Mouse (Mus musculus): Measurements from ENCODE around the gene Slc19a2. TPM values are rescaled to one million over a fixed set of nuclear protein-coding genes. Genes with fewer than 3 reads are reported as not detected.

Slc19a2 gene
- polyA plus RNA-seq (2015; fragmentation: Illumina TruSeq; extraction: RNeasy Lipid Tissue Mini Kit (QIAGEN cat#74804); ENCODE audit: insufficient read depth, low replicate concordance): 3.9 TPM

DNA sequence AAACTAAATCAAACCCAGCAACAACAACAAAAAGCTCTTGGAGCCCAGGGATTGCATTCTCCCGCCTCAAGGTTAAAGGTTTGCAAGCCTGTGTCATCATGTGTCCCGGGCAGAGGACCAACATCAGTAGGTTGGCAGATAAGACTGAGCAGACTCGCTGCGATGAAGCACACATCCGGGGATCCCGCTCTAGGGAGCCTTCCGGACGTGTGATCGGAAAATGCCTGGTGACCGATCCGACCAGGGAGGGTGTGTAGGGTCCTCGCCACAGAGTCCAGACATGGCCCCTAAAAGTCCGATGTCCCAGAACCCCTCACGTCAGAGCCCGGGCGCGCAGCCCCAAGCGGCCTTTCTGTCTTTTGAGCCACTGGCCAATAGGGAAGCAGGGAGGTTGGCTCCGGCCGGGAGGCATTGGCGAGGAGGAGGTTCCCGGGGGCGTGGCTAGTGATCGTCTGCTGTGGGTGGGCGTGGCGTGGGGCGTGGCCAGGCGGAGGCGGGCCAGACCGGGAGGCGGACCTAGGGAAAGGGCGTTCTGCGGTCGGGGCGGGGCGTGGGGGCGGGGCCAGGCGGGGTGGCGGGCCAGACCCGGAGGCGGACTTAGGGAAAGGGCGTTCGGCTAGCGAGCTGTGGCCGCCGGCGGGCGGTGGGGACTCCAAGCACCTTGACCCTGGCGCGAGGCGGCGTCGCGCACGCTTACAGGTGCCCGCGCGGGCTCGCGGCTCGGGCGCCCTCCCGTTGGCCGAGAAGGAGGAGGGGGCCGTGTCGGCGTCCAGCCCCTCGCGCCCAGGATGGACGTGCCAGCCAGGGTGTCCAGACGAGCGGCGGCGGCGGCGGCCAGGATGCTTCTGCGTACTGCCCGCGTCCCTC is at the start of gene Slc19a2:
TSS of gene Slc19a2 (plus strand) at position 582 of the 867 bp plus-strand sequence.

DNA sequence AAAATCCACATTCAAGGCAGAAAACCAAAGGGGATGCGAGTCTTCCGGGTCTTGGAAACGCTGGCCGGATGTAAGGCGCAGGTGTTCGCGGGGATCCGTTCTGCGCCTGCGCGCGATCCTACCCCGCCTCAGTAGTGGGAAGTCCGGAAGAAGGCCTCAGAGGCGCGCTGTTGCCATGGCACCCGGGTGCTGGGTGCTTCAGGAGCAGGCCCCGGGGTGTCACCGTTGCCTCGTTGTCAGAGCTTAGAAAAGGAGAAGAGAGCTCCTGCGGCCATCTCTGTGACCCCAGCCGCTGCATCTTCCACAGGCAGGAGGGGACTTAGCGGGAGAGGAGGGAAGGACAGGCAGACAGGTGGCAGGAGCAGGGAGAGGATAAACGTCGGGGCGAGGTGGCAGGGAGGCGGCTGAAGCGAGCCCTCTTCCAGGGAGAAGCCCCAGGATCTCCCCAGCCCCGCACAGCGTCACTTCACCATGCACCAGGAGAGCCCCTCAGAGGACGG is 26.7 kb downstream of the Slc19a2 start, which contains the start of gene Ccdc181:
TSS of gene Ccdc181 (plus strand) at position 131 of the 500 bp plus-strand sequence.

DNA sequence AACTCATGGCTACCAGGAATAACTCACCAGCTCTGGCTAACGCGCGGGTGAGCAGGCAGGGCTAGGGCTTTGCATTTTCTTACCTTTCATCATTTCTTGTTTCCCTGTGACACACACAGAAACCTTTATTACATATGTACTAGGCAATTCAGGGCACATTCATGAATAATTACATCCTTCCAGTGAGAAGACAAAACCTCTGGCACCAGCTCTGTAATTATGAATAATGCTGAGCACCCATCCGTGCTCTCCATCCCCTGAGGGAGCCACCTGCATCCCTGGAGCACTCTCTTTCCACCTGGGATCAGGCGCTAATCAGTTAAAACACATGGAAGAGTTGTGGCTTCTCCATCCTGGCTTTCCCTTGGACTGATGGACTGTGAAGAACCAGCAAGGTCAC is 55.0 kb downstream of the Slc19a2 start, which contains the start of gene Nme7:
TSS of gene Nme7 (plus strand) at position 301 of the 400 bp plus-strand sequence.

DNA sequence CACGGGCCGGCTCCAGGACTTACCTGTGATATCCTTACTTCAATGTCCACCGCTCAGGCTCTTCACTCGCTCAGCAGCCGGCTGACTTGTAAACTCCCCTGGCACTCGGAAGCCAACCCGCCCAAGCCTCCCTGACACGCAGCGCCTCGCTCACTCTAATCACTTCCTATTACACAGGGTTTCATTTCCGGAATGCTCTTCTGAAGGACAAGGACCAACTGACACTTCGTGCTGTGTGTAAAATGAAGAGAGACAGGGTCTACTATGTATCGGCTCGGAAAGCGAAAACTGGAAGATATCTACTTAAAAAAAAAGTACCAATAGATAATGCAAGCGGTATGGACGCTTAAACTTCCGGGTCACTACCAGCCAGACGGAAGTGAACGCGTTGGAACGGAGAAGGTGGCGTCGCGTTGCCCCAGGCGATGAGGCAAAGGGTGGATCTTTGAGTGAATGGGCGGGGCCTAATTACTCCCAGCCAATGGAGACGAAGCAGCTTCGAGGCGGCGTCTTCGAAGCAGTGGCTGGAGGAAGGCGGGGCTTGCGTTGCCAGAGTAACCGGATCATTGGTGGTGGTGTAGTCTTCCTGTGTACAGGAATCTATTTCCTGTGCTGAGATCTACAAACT is 58.4 kb downstream of the Slc19a2 start, which contains the start of gene Blzf1:
TSS of gene Blzf1 (minus strand) at position 366 of the 628 bp plus-strand sequence.

Other genes starting within 250 kb of the Slc19a2 start
- gene Sele, start 200.8 kb upstream of the Slc19a2 start, polyA plus RNA-seq (2015; fragmentation: Illumina TruSeq; extraction: RNeasy Lipid Tissue Mini Kit (QIAGEN cat#74804); ENCODE audit: insufficient read depth, low replicate concordance): 0.19 TPM
- 632 TPM for gene Sell, start 187.1 kb upstream of the Slc19a2 start, polyA plus RNA-seq (2015; fragmentation: Illumina TruSeq; extraction: RNeasy Lipid Tissue Mini Kit (QIAGEN cat#74804); ENCODE audit: insufficient read depth, low replicate concordance)
- 2.3 TPM for gene Selp, start 133.8 kb upstream of the Slc19a2 start, polyA plus RNA-seq (2015; fragmentation: Illumina TruSeq; extraction: RNeasy Lipid Tissue Mini Kit (QIAGEN cat#74804); ENCODE audit: insufficient read depth, low replicate concordance)
- 3.4 TPM for gene F5, start 97.2 kb upstream of the Slc19a2 start, polyA plus RNA-seq (2015; fragmentation: Illumina TruSeq; extraction: RNeasy Lipid Tissue Mini Kit (QIAGEN cat#74804); ENCODE audit: insufficient read depth, low replicate concordance)
- gene Ccdc181, start 26.5 kb downstream of the Slc19a2 start, polyA plus RNA-seq (2015; fragmentation: Illumina TruSeq; extraction: RNeasy Lipid Tissue Mini Kit (QIAGEN cat#74804); ENCODE audit: insufficient read depth, low replicate concordance): 14.0 TPM
- gene Nme7, start 55.1 kb downstream of the Slc19a2 start, polyA plus RNA-seq (2015; fragmentation: Illumina TruSeq; extraction: RNeasy Lipid Tissue Mini Kit (QIAGEN cat#74804); ENCODE audit: insufficient read depth, low replicate concordance): 16.1 TPM
- 18.9 TPM for gene Blzf1, start 58.4 kb downstream of the Slc19a2 start, polyA plus RNA-seq (2015; fragmentation: Illumina TruSeq; extraction: RNeasy Lipid Tissue Mini Kit (QIAGEN cat#74804); ENCODE audit: insufficient read depth, low replicate concordance)
- 40.7 TPM for gene Atp1b1, start 209.3 kb downstream of the Slc19a2 start, polyA plus RNA-seq (2015; fragmentation: Illumina TruSeq; extraction: RNeasy Lipid Tissue Mini Kit (QIAGEN cat#74804); ENCODE audit: insufficient read depth, low replicate concordance)